Mouse (Mus musculus) inflammation-experienced regulatory T-cells (primary cell): ENCODE results near the gene Dach1. TPM values are rescaled to one million over a fixed set of nuclear protein-coding genes. Genes with fewer than 3 reads are reported as not detected.

Experiments used
- polyA plus RNA-seq, 2 experiments: library from polyadenylated mRNA; unstranded; fragments of 100-300 nt; shearing (Covaris generic); gene quantifications; one replicate each; pipeline ENCODE4 v1.2.1; 2017

Dach1 gene
- under 1 TPM in 1 of 2 experiments, not detected in 1; 0.12 TPM for polyA plus RNA-seq

DNA sequence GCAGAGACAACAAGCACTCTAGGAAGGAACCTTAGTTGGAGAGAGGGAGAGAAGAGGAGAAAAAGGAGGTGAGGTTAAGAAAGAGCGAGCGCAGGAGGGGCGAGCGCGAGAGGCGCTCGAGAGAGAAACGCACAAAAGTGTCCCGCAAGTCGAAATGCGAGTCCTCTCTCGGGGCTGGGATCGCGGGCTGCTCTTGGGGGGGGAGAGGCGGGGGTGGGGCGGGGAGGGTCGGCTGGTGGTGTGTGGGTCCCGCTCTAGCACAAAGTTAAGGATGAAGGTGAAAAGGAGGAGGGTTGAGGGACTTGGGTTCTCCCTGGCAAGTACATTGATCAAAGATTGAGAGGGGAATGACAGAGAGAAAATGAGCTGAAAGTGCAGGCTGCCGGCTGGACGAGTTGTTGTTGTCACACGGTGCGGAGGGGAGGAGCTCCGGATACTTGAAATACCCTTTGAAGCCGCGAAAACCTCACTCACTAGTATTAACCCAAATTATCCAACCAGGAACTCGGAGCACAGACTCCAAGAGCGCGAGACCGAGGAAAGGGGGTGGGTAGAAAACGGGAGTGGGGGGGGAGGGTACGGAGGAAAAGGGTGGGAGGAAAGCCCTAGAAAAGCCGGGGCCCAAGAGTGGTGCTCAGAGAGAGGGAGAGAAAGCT is at the start of gene Dach1:
Dach1 (minus strand) TSS at position 345 of the 656 bp plus-strand sequence.

